Mouse (Mus musculus): ENCODE data around the gene Gpr141. TPM values are rescaled to one million over a fixed set of nuclear protein-coding genes. Genes with fewer than 3 reads are reported as not detected.

Gpr141 gene
- polyA plus RNA-seq, 1 experiment: 0.22 TPM

- Histone ChIP-seq H3K27me3 (ENCODE audit: control insufficient read depth, insufficient read depth, low read length) (no peaks in the 10 kb centered on the region), H3K27ac (ENCODE audit: control insufficient read depth, insufficient read depth, low read length) (no peak overlapping the region), H3K36me3 (ENCODE audit: control insufficient read depth, insufficient read depth, low read length) (no peaks in the 10 kb centered on the region), H3K4me3 (ENCODE audit: control insufficient read depth, insufficient read depth, low read length) (no peak overlapping the region), H3K4me1 (replicated peaks; ENCODE audit: control insufficient read depth, insufficient read depth, low read length) (no peaks in the 10 kb centered on the region)
- TF ChIP-seq CTCF (IDR thresholded peaks at IDR 0.05; ENCODE audit: borderline replicate concordance, control insufficient read depth, extremely low read depth, insufficient read depth, low read length, poor library complexity) (no peak), POLR2A (IDR thresholded peaks at IDR 0.05; ENCODE audit: control insufficient read depth, extremely low read depth, insufficient read depth, low read length, poor library complexity) (no peak)
- WGBS: 95% methylated on average over 1 of the region's 1 CpGs
- DNase-seq: no peak
Measured at GRCm38 (mm10) chr13:19763211-19763610, 60.8 kb downstream of the Gpr141 start.

GRCm38 (mm10) chr13:19745741-19746140, 78.3 kb downstream of the Gpr141 start:
- Histone ChIP-seq H3K4me3 (ENCODE audit: control insufficient read depth, insufficient read depth, low read length) (no peak overlapping the region), H3K36me3 (ENCODE audit: control insufficient read depth, insufficient read depth, low read length) (no peaks in the 10 kb centered on the region), H3K27ac (ENCODE audit: control insufficient read depth, insufficient read depth, low read length) (no peak overlapping the region), H3K27me3 (ENCODE audit: control insufficient read depth, insufficient read depth, low read length) (no peaks in the 10 kb centered on the region), H3K4me1 (replicated peaks; ENCODE audit: control insufficient read depth, insufficient read depth, low read length) (no peaks in the 10 kb centered on the region)
- WGBS: 76% methylated on average over 2 of the region's 2 CpGs
- TF ChIP-seq POLR2A (IDR thresholded peaks at IDR 0.05; ENCODE audit: control insufficient read depth, extremely low read depth, insufficient read depth, low read length, poor library complexity) (no peak), CTCF (IDR thresholded peaks at IDR 0.05; ENCODE audit: borderline replicate concordance, control insufficient read depth, extremely low read depth, insufficient read depth, low read length, poor library complexity) (no peak)
- no peak for DNase-seq

- Histone ChIP-seq H3K4me1 (replicated peaks; ENCODE audit: control insufficient read depth, insufficient read depth, low read length) (no peaks in the 10 kb centered on the region), H3K4me3 (ENCODE audit: control insufficient read depth, insufficient read depth, low read length) (no peak overlapping the region), H3K27ac (ENCODE audit: control insufficient read depth, insufficient read depth, low read length) (no peak overlapping the region), H3K27me3 (ENCODE audit: control insufficient read depth, insufficient read depth, low read length) (no peaks in the 10 kb centered on the region), H3K36me3 (ENCODE audit: control insufficient read depth, insufficient read depth, low read length) (no peaks in the 10 kb centered on the region)
- 88% methylated on average over 5 of the region's 5 CpGs for WGBS
- no peak for DNase-seq
- TF ChIP-seq POLR2A (IDR thresholded peaks at IDR 0.05; ENCODE audit: control insufficient read depth, extremely low read depth, insufficient read depth, low read length, poor library complexity) (no peak), CTCF (IDR thresholded peaks at IDR 0.05; ENCODE audit: borderline replicate concordance, control insufficient read depth, extremely low read depth, insufficient read depth, low read length, poor library complexity) (no peak)
Measured at GRCm38 (mm10) chr13:19744536-19744935, 79.5 kb downstream of the Gpr141 start.

- TF ChIP-seq POLR2A (IDR thresholded peaks at IDR 0.05; ENCODE audit: control insufficient read depth, extremely low read depth, insufficient read depth, low read length, poor library complexity): no peak
- no peak for TF ChIP-seq CTCF (IDR thresholded peaks at IDR 0.05; ENCODE audit: borderline replicate concordance, control insufficient read depth, extremely low read depth, insufficient read depth, low read length, poor library complexity)
- no peak overlapping the region for H3K4me3 ChIP-seq (ENCODE audit: control insufficient read depth, insufficient read depth, low read length)
- H3K27ac ChIP-seq (ENCODE audit: control insufficient read depth, insufficient read depth, low read length): no peak overlapping the region
- H3K27me3 ChIP-seq (ENCODE audit: control insufficient read depth, insufficient read depth, low read length): no peaks in the 10 kb centered on the region
- 95% methylated on average over 5 of the region's 5 CpGs for WGBS
- H3K36me3 ChIP-seq (ENCODE audit: control insufficient read depth, insufficient read depth, low read length): no peaks in the 10 kb centered on the region
- DNase-seq: no peak
- no peaks in the 10 kb centered on the region for H3K4me1 ChIP-seq (replicated peaks; ENCODE audit: control insufficient read depth, insufficient read depth, low read length)
Measured at GRCm38 (mm10) chr13:19734597-19734996, 89.5 kb downstream of the Gpr141 start.

- no peak overlapping the region for H3K27ac ChIP-seq (ENCODE audit: control insufficient read depth, insufficient read depth, low read length)
- 53% methylated on average over 2 of the region's 2 CpGs for WGBS
Measured at GRCm38 (mm10) chr13:19730826-19731225, 93.2 kb downstream of the Gpr141 start.

GRCm38 (mm10) chr13:19718954-19719353, 105.1 kb downstream of the Gpr141 start:
- no peak for DNase-seq
- Histone ChIP-seq H3K27me3 (ENCODE audit: control insufficient read depth, insufficient read depth, low read length) (no peaks in the 10 kb centered on the region), H3K36me3 (ENCODE audit: control insufficient read depth, insufficient read depth, low read length) (no peaks in the 10 kb centered on the region), H3K4me3 (ENCODE audit: control insufficient read depth, insufficient read depth, low read length) (no peak overlapping the region), H3K4me1 (replicated peaks; ENCODE audit: control insufficient read depth, insufficient read depth, low read length) (no peaks in the 10 kb centered on the region), H3K27ac (ENCODE audit: control insufficient read depth, insufficient read depth, low read length) (no peak overlapping the region)
- WGBS: 17% methylated on average over 5 of the region's 5 CpGs
- no peak for TF ChIP-seq POLR2A (IDR thresholded peaks at IDR 0.05; ENCODE audit: control insufficient read depth, extremely low read depth, insufficient read depth, low read length, poor library complexity)
- no peak for TF ChIP-seq CTCF (IDR thresholded peaks at IDR 0.05; ENCODE audit: borderline replicate concordance, control insufficient read depth, extremely low read depth, insufficient read depth, low read length, poor library complexity)

More at GRCm38 (mm10) chr13:19730826-19731225, 93.2 kb downstream of the Gpr141 start:
- TF ChIP-seq POLR2A (IDR thresholded peaks at IDR 0.05; ENCODE audit: control insufficient read depth, extremely low read depth, insufficient read depth, low read length, poor library complexity) (no peak), CTCF (IDR thresholded peaks at IDR 0.05; ENCODE audit: borderline replicate concordance, control insufficient read depth, extremely low read depth, insufficient read depth, low read length, poor library complexity) (no peak)
- Histone ChIP-seq H3K4me1 (replicated peaks; ENCODE audit: control insufficient read depth, insufficient read depth, low read length) (no peaks in the 10 kb centered on the region), H3K36me3 (ENCODE audit: control insufficient read depth, insufficient read depth, low read length) (no peaks in the 10 kb centered on the region), H3K27me3 (ENCODE audit: control insufficient read depth, insufficient read depth, low read length) (no peaks in the 10 kb centered on the region), H3K4me3 (ENCODE audit: control insufficient read depth, insufficient read depth, low read length) (no peak overlapping the region)
- DNase-seq: no peak

GRCm38 (mm10) chr13:19717201-19717600, 106.9 kb downstream of the Gpr141 start:
- 96% methylated on average over 2 of the region's 2 CpGs for WGBS
- no peaks in the 10 kb centered on the region for H3K4me1 ChIP-seq (replicated peaks; ENCODE audit: control insufficient read depth, insufficient read depth, low read length)

More at GRCm38 (mm10) chr13:19717201-19717600, 106.9 kb downstream of the Gpr141 start:
- H3K27me3 ChIP-seq (ENCODE audit: control insufficient read depth, insufficient read depth, low read length): no peaks in the 10 kb centered on the region
- no peaks in the 10 kb centered on the region for H3K36me3 ChIP-seq (ENCODE audit: control insufficient read depth, insufficient read depth, low read length)
- TF ChIP-seq CTCF (IDR thresholded peaks at IDR 0.05; ENCODE audit: borderline replicate concordance, control insufficient read depth, extremely low read depth, insufficient read depth, low read length, poor library complexity): no peak
- no peak for TF ChIP-seq POLR2A (IDR thresholded peaks at IDR 0.05; ENCODE audit: control insufficient read depth, extremely low read depth, insufficient read depth, low read length, poor library complexity)
- H3K4me3 ChIP-seq (ENCODE audit: control insufficient read depth, insufficient read depth, low read length): no peak overlapping the region
- no peak overlapping the region for H3K27ac ChIP-seq (ENCODE audit: control insufficient read depth, insufficient read depth, low read length)
- DNase-seq: no peak

All from thymus, adult 2 months (tissue).